Mouse (Mus musculus) neural tube, embryonic 15.5 days (tissue): Measurements from ENCODE around the gene Gm9049. TPM values are rescaled to one million over a fixed set of nuclear protein-coding genes. Genes with fewer than 3 reads are reported as not detected.

Source experiments
- polyA plus RNA-seq: library from polyadenylated mRNA; unstranded; fragments of >200 nt; fragmentation: Nextera tagmentation; extraction: Ambion mirVana; gene quantifications from 2 replicates; pipeline ENCODE4 v1.2.1, GENCODE M21; 2015

Gene Gm9049
- polyA plus RNA-seq, 1 experiment from 2014 or later, result not detected

Other genes starting within 250 kb of the Gm9049 start
- gene Mdm1, start 212.3 kb downstream of the Gm9049 start, polyA plus RNA-seq, result 25.1 and 25.3 TPM in 2 replicates
- 0.22 TPM in 1 of 2 replicates, not detected in the other for gene Il22, start 149.2 kb downstream of the Gm9049 start, polyA plus RNA-seq
- 0.15 and 0.22 TPM in 2 replicates for gene Gm32717, start 113.3 kb downstream of the Gm9049 start, polyA plus RNA-seq
- gene Gm32802, start 95.4 kb downstream of the Gm9049 start, polyA plus RNA-seq, result 0.15 and 0.22 TPM in 2 replicates
- gene Iltifb, start 59.1 kb downstream of the Gm9049 start, polyA plus RNA-seq, result not detected in 2 replicates
- not detected in 2 replicates for gene Gm9040, start 27.1 kb downstream of the Gm9049 start, polyA plus RNA-seq
- gene Gm9044, start 21.7 kb downstream of the Gm9049 start, polyA plus RNA-seq, result not detected in 2 replicates
- gene Gm9045, start 16.3 kb downstream of the Gm9049 start, polyA plus RNA-seq, result 0.09 TPM in 1 of 2 replicates, not detected in the other
- not detected in 2 replicates for gene Gm9046, start 10.8 kb downstream of the Gm9049 start, polyA plus RNA-seq
- not detected in 2 replicates for gene Gm9048, start 5.4 kb downstream of the Gm9049 start, polyA plus RNA-seq
- gene Ifng, start 86.9 kb upstream of the Gm9049 start, polyA plus RNA-seq, result not detected in 2 replicates